Mouse (Mus musculus) hindbrain, embryonic 11.5 days (tissue): ENCODE results near the gene 2300002M23Rik. TPM values are rescaled to one million over a fixed set of nuclear protein-coding genes. Genes with fewer than 3 reads are reported as not detected.

Experiments
- ATAC-seq: fragments of 200-750 bp; cut with Nextera tagmentation; 2 replicates; pipeline ENCODE4 v1.8.0; 2017; ENCODE audit warnings: mild to moderate bottlenecking, moderate TSS enrichment, moderate library complexity; ENCODE audit not compliant: low FRiP score
- DNase-seq: peaks from one replicate; pipeline ENCODE4 v3.0.0-alpha.2; 2015; ENCODE audit warnings: low spot score
- H3K27ac ChIP-seq: fragments of 300-500 bp; sonication (generic); 2 replicates; pipeline ENCODE4 v1.5.1; 2014; ENCODE audit warnings: mild to moderate bottlenecking, low read depth, low read length
- H3K27me3 ChIP-seq: fragments of 300-500 bp; sonication (generic); 2 replicates; pipeline ENCODE4 v1.6.1; 2014; ENCODE audit warnings: mild to moderate bottlenecking, low read length, moderate library complexity, mixed read lengths; ENCODE audit not compliant: control insufficient read depth, insufficient read depth
- H3K36me3 ChIP-seq: fragments of 300-500 bp; sonication (generic); 2 replicates; pipeline ENCODE4 v1.6.1; 2014; ENCODE audit warnings: mild to moderate bottlenecking, low read length, moderate library complexity, mixed read lengths; ENCODE audit not compliant: control insufficient read depth, insufficient read depth
- H3K4me1 ChIP-seq: fragments of 300-500 bp; sonication (generic); replicated peaks from 2 replicates; pipeline ENCODE4 v1.6.1; 2014; ENCODE audit warnings: low read length, mixed read lengths; ENCODE audit not compliant: control insufficient read depth, insufficient read depth
- H3K4me2 ChIP-seq: fragments of 300-500 bp; sonication (generic); replicated peaks from 2 replicates; pipeline ENCODE4 v1.6.1; 2014; ENCODE audit warnings: mild to moderate bottlenecking, low read depth, low read length
- H3K4me3 ChIP-seq: fragments of 300-500 bp; sonication (generic); 2 replicates; pipeline ENCODE4 v1.5.1; 2014; ENCODE audit warnings: low read depth, low read length
- H3K9ac ChIP-seq: fragments of 300-500 bp; sonication (generic); 2 replicates; pipeline ENCODE4 v1.6.1; 2014; ENCODE audit warnings: low read depth, low read length
- H3K9me3 ChIP-seq: fragments of 300-500 bp; sonication (generic); 2 replicates; pipeline ENCODE4 v1.6.1; 2016; ENCODE audit warnings: low read length; ENCODE audit not compliant: control insufficient read depth
- WGBS: fragments of 180-500 bp; shearing (Covaris S2); extraction: QIAGEN DNeasy Blood & Tissue Kit; methylation state at CpG from one replicate; pipeline ENCODE4 v1.1.7; 2014; 5-methylcytosine and 5-hydroxymethylcytosine counted together
- polyA plus RNA-seq: library from polyadenylated mRNA; unstranded; fragments of >200 nt; fragmentation: Nextera tagmentation; extraction: Ambion mirVana; gene quantifications from 2 replicates; pipeline ENCODE4 v1.2.1, GENCODE M21; 2014

2300002M23Rik gene
- polyA plus RNA-seq: not detected in 2 replicates

DNA sequence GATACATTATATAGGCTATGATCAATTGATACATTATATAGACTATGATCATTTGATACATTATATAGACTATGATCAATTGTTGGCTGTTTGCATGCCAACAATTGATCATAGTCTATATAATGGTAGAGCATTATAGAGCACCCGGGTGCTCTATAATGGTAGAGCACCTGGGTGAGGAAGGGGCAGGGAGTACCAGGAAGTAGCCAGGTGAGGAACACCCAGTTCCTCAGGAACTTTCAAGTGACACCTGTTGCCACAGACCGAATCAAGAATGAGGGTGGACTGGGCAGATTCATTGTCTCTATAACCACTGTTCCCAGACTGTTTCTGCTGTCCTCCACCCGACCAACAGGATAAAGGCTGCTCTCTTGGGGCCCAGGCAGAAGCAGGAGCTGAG lies at the start of gene 2300002M23Rik:
Gene 2300002M23Rik, plus strand, starts transcription at position 301 of the 400 bp plus-strand sequence.
- 65% methylated on average over 3 of the region's 3 CpGs for WGBS

DNA sequence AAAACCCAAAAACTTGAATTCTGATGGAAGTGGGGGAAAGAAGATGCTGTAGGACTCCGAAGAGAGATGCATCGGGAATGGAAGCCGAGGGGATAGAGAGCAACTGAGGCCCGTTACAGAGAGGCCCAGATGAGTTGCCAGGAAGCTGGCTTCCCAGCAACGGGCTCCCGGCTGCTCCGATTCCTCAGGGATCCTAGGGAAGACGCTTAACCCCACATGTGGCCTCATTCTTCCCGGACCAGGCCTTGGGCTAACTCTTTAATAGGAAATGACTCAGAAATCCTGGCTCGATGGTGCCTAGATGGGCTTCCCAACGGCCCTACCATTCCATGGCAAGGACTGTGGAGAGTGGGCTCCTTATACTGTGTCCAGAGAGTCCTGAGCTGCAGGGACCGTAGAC lies 49.7 kb upstream of the 2300002M23Rik start:
- Histone ChIP-seq H3K27me3 (no peaks in the 10 kb centered on the region), H3K36me3 (no peaks in the 10 kb centered on the region), H3K4me3 (peak overlapping the region; percentile 47), H3K4me1 (peaks cover 3% of the 10 kb centered on the region), H3K4me2 (peak overlapping the region; percentile 64), H3K9me3 (no peaks in the 10 kb centered on the region), H3K27ac (no peak overlapping the region; the same call in 1 of the 2 replicates), H3K9ac (peak overlapping the region; percentile 58)
- 15% methylated on average over 12 of the region's 12 CpGs for WGBS
- no peak for ATAC-seq
- DNase-seq: peak; percentile 34

More for the DNA sequence above, at the start of gene 2300002M23Rik:
- Histone ChIP-seq H3K9ac (no peak within 1 kb of the TSS), H3K27me3 (peaks cover 9% of the 10 kb centered on the region; the same call in 1 of the 2 replicates), H3K27ac (peak within 1 kb of the TSS; percentile 13; the same call in 1 of the 2 replicates), H3K4me2 (no peak within 1 kb of the TSS), H3K9me3 (no peaks in the 10 kb centered on the region), H3K36me3 (no peaks in the 10 kb centered on the region), H3K4me1 (peaks cover 9% of the 10 kb centered on the region; the same call in 1 of the 2 replicates), H3K4me3 (no peak within 1 kb of the TSS)
- DNase-seq: no peak
- no peak for ATAC-seq

DNA sequence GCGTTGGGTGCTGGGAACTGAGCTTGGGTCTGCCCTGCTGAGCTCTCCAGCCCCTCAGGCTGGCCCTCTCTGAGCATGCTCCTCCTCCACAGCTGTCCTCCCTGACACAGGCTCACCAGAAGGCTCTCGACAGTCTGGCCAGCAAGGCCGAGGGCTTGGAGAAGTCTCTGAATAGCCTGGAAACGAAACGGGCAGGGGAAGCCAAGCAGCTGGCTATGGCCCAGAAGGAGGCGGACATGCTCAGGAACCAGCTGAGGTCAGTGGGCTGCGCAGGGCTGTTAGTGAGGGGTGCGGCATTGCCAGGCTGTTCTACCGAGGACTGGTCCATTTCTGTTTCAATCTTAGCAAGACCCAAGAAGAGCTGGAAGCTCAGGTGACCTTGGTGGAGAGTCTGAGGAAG lies 42.9 kb upstream of the 2300002M23Rik start:
- no peak overlapping the region for H3K4me3 ChIP-seq
- no peak for ATAC-seq
- H3K4me2 ChIP-seq: no peak overlapping the region
- H3K27ac ChIP-seq: no peak overlapping the region
- H3K9me3 ChIP-seq: no peaks in the 10 kb centered on the region
- 88% methylated on average over 9 of the region's 9 CpGs for WGBS
- H3K36me3 ChIP-seq: no peaks in the 10 kb centered on the region
- DNase-seq: no peak
- no peak overlapping the region for H3K9ac ChIP-seq
- no peaks in the 10 kb centered on the region for H3K4me1 ChIP-seq
- no peaks in the 10 kb centered on the region for H3K27me3 ChIP-seq

DNA sequence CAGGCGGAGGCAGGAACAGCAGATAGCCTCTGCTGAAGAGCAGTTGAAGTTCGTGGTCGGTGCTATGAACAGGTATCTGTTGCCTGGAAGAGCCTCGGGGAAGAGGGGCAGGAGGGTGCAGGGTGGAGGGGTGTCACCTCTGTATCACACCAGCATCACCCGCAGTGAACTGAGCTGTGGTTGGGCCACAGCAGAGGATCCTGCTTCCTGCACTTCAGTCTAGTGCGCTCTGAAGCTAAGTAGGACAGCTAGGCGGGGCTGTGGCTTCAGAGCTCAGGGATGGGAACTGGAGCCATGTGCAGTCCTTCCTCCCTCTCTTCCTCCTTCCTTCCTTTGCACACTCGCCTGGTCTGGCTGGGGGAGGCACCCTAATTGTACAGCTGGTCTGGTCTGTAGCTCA lies 40.6 kb upstream of the 2300002M23Rik start:
- H3K36me3 ChIP-seq: no peaks in the 10 kb centered on the region
- WGBS: 82% methylated on average over 8 of the region's 8 CpGs
- ATAC-seq (no peak), DNase-seq (no peak)
- no peaks in the 10 kb centered on the region for H3K9me3 ChIP-seq
- no peaks in the 10 kb centered on the region for H3K4me1 ChIP-seq
- no peak overlapping the region for H3K4me3 ChIP-seq
- H3K4me2 ChIP-seq: no peak overlapping the region
- no peaks in the 10 kb centered on the region for H3K27me3 ChIP-seq
- H3K9ac ChIP-seq: no peak overlapping the region
- no peak overlapping the region for H3K27ac ChIP-seq

DNA sequence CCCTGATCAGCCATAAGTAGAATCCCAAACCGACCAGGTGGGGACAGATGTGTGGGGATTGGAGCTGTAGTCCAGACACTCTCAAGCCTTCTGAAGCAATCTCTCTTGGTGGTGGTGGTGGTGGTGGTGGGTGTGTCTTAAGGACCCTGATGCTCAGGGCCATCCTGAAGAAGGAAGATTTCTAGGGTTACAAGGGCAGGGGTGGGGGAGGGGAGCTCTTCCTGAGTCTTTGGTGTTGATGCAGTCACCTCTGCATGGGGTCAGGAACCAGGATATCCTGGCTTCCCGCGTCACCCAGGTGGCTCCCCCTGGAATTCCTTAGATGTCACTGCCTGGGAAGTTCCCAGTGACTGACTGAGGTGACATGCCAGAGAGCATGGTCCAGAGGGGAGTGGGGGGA lies 34.9 kb upstream of the 2300002M23Rik start:
- Histone ChIP-seq H3K4me3 (no peak overlapping the region), H3K4me2 (no peak overlapping the region), H3K9ac (no peak overlapping the region), H3K4me1 (no peaks in the 10 kb centered on the region), H3K27me3 (no peaks in the 10 kb centered on the region), H3K36me3 (no peaks in the 10 kb centered on the region), H3K27ac (no peak overlapping the region), H3K9me3 (no peaks in the 10 kb centered on the region)
- ATAC-seq (no peak), DNase-seq (no peak)
- 16% methylated on average over 3 of the region's 3 CpGs for WGBS

DNA sequence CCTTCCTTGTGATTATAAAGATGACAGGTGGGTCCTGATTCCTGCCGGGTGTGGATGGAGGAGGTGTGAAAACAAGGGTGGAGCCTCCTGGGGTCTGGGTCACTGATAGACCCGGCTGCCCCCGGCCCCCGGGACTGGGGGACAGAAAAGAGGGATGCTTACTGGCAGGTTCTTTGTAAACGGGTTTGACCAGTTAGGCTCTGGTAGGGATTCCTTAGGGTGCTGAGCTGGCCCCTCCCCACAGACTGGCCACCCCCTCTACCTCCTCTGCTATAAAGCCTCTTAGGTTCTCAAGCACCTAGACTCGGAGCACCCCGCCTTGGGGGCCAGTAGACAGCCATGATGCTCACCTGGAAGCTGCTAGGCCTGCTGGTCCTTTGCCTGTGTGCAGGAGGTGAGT lies 34.3 kb upstream of the 2300002M23Rik start, which contains the start of gene Psors1c2:
Gene Psors1c2, plus strand, starts transcription at position 301 of the 400 bp plus-strand sequence.
- no peaks in the 10 kb centered on the region for H3K36me3 ChIP-seq
- H3K4me2 ChIP-seq: no peak within 1 kb of the TSS
- H3K4me3 ChIP-seq: no peak within 1 kb of the TSS
- no peaks in the 10 kb centered on the region for H3K27me3 ChIP-seq
- no peaks in the 10 kb centered on the region for H3K4me1 ChIP-seq
- H3K9me3 ChIP-seq: no peaks in the 10 kb centered on the region
- DNase-seq (no peak), ATAC-seq (no peak)
- WGBS: 58% methylated on average over 7 of the region's 7 CpGs
- no peak within 1 kb of the TSS for H3K9ac ChIP-seq
- no peak within 1 kb of the TSS for H3K27ac ChIP-seq

DNA sequence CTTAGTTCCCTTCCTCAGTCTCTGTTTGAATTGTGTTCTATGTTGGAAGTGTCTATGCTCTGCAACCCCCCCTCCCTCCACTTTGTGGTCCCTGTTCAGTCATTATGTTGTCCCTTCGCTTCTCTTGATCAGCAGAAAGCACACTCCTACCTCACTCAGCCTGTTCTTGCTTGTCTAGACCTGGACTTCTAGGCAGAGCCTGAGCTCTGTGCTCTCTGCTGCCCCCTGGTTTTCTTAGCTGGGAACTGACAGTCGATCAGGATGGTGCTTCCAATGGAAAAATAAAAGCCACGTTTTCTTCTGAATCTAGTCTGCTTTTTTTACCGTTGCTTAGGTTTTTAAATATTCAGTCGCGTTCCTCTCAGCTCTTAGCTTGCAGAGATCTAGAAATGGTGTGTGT lies 32.9 kb upstream of the 2300002M23Rik start:
- no peaks in the 10 kb centered on the region for H3K4me1 ChIP-seq
- no peak overlapping the region for H3K27ac ChIP-seq
- 23% methylated on average over 6 of the region's 6 CpGs for WGBS
- no peak overlapping the region for H3K4me2 ChIP-seq
- no peaks in the 10 kb centered on the region for H3K27me3 ChIP-seq
- peak; percentile 47; the same call in 1 of the 2 replicates for ATAC-seq
- no peaks in the 10 kb centered on the region for H3K36me3 ChIP-seq
- no peak overlapping the region for H3K9ac ChIP-seq
- no peak overlapping the region for H3K4me3 ChIP-seq
- H3K9me3 ChIP-seq: no peaks in the 10 kb centered on the region
- DNase-seq: peak; percentile 87

DNA sequence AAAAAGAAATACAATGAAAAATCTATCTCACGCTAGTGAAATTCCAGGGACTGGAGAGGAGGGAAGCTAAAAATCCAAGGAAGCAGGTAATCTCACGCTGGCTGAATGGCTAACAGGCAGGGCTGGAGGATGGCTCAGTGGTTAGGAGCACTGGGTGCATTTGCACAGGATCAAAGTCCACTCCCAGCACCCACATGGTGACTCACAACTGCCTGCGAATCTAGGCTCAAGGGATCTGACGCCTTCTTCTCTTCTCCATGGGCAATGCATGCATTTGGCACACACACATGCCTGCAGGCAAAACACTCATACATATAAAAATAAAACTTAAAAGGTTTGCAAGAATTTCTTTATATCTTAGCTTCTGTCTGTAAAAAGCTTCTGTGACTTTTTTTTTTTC lies 29.8 kb upstream of the 2300002M23Rik start:
- ATAC-seq: no peak

DNA sequence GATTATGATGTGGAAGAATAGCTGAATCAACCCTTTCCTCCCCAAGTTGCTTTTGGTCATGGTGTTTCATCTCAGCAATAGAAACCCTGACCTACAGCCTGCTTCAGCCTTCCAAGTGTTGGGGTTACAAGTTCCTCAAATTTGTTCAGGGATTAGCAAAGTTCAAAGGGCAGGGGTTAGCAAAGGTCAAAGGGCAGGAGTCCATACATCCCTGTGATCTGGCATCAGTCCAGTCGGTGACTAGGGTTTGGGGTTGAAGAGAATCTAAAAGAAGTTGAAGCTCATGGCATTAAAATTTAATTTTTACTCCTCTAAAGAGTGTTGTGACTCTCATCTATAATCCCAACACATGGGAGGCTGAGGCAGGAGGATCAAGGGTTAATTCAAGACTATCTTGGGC lies 28.8 kb upstream of the 2300002M23Rik start:
- WGBS: 79% methylated on average over 1 of the region's 1 CpGs
- no peak overlapping the region for H3K4me2 ChIP-seq

More for the DNA sequence above, 29.8 kb upstream of the 2300002M23Rik start:
- Histone ChIP-seq H3K4me1 (no peaks in the 10 kb centered on the region), H3K27ac (no peak overlapping the region), H3K9ac (no peak overlapping the region), H3K27me3 (no peaks in the 10 kb centered on the region), H3K4me3 (no peak overlapping the region), H3K4me2 (no peak overlapping the region), H3K36me3 (no peaks in the 10 kb centered on the region), H3K9me3 (no peaks in the 10 kb centered on the region)
- no peak for DNase-seq
- 89% methylated on average over 4 of the region's 4 CpGs for WGBS

More for the DNA sequence above, 28.8 kb upstream of the 2300002M23Rik start:
- no peak for ATAC-seq
- no peaks in the 10 kb centered on the region for H3K36me3 ChIP-seq
- DNase-seq: no peak
- H3K27ac ChIP-seq: no peak overlapping the region
- H3K4me1 ChIP-seq: no peaks in the 10 kb centered on the region
- no peak overlapping the region for H3K4me3 ChIP-seq
- H3K9ac ChIP-seq: no peak overlapping the region
- H3K9me3 ChIP-seq: no peaks in the 10 kb centered on the region
- no peaks in the 10 kb centered on the region for H3K27me3 ChIP-seq
